Mouse (Mus musculus): Measurements from ENCODE around the gene Cryba1. TPM values are rescaled to one million over a fixed set of nuclear protein-coding genes. Genes with fewer than 3 reads are reported as not detected.
A peak's percentile ranks its signal among the peaks of the same experiment; 100 is the strongest.

The Cryba1 gene
- polyA plus RNA-seq, 2 experiments: not detected

GRCm38 (mm10) chr11:77766351-77767001, 41.4 kb upstream of the Cryba1 start:
- Histone ChIP-seq H3K9ac (replicated peaks) (peak overlapping the region; percentile 79), H3K36me3 (replicated peaks; ENCODE audit: control insufficient read depth, insufficient read depth, low read depth) (no peaks in the 10 kb centered on the region), H3K4me2 (ENCODE audit: low read depth) (peak overlapping the region; percentile 99), H3K27ac (peak overlapping the region; percentile 71), H3K9me3 (ENCODE audit: control insufficient read depth, low read length) (no peaks in the 10 kb centered on the region), H3K27me3 (ENCODE audit: control insufficient read depth, insufficient read depth, low read length) (no peaks in the 10 kb centered on the region), H3K4me3 (ENCODE audit: insufficient read depth in 1 of 2, low read depth in 2 of 2, low read length in 2 of 2) (peak overlapping the region; percentile 51 to 64), H3K4me1 (replicated peaks; ENCODE audit: control insufficient read depth in 2 of 2, insufficient read depth in 2 of 2, low read length in 1 of 2) (peaks cover 51 to 56% of the 10 kb centered on the region in 2 experiments)
- DNase-seq (ENCODE audit: low read depth in 3 of 3, low spot score in 3 of 3) (no peak), ATAC-seq (ENCODE audit: insufficient read depth) (peak; percentile 50)
- 1% methylated on average over 35 of the region's 35 CpGs for WGBS (ENCODE audit: insufficient replicate concordance)
- TF ChIP-seq CTCF (IDR thresholded peaks at IDR 0.05; ENCODE audit: low read depth) (peak; percentile 91), EP300 (IDR thresholded peaks at IDR 0.05; ENCODE audit: low read depth) (no peak)

- ATAC-seq (ENCODE audit: insufficient read depth): no peak
- Histone ChIP-seq H3K27ac (peak overlapping the region; percentile 87), H3K36me3 (replicated peaks; ENCODE audit: control insufficient read depth, insufficient read depth, low read depth) (no peaks in the 10 kb centered on the region), H3K9ac (replicated peaks) (peak overlapping the region; percentile 79), H3K9me3 (ENCODE audit: control insufficient read depth, low read length) (no peaks in the 10 kb centered on the region), H3K4me2 (ENCODE audit: low read depth) (peak overlapping the region; percentile 99), H3K27me3 (ENCODE audit: control insufficient read depth, insufficient read depth, low read length) (no peaks in the 10 kb centered on the region), H3K4me3 (ENCODE audit: insufficient read depth in 1 of 2, low read depth in 2 of 2, low read length in 2 of 2) (peak overlapping the region; percentile 33 to 64), H3K4me1 (replicated peaks; ENCODE audit: control insufficient read depth in 2 of 2, insufficient read depth in 2 of 2, low read length in 1 of 2) (peaks cover 42 to 51% of the 10 kb centered on the region in 2 experiments)
- WGBS (ENCODE audit: insufficient replicate concordance): 19% methylated on average over 4 of the region's 4 CpGs
- TF ChIP-seq CTCF (IDR thresholded peaks at IDR 0.05; ENCODE audit: low read depth) (no peak), EP300 (IDR thresholded peaks at IDR 0.05; ENCODE audit: low read depth) (no peak)
- DNase-seq (ENCODE audit: low read depth in 3 of 3, low spot score in 3 of 3): no peak
Measured at GRCm38 (mm10) chr11:77765459-77765777, 40.3 kb upstream of the Cryba1 start.

- H3K27me3 ChIP-seq (ENCODE audit: control insufficient read depth, insufficient read depth, low read length): no peaks in the 10 kb centered on the region
- peaks cover 37 to 46% of the 10 kb centered on the region in 2 experiments for H3K4me1 ChIP-seq (replicated peaks; ENCODE audit: control insufficient read depth in 2 of 2, insufficient read depth in 2 of 2, low read length in 1 of 2)
- H3K4me3 ChIP-seq (ENCODE audit: insufficient read depth in 1 of 2, low read depth in 2 of 2, low read length in 2 of 2): peak overlapping the region; percentile 76 to 91
- no peaks in the 10 kb centered on the region for H3K36me3 ChIP-seq (replicated peaks; ENCODE audit: control insufficient read depth, insufficient read depth, low read depth)
- 44% methylated on average over 9 of the region's 9 CpGs for WGBS (ENCODE audit: insufficient replicate concordance)
- ATAC-seq (ENCODE audit: insufficient read depth) (no peak), DNase-seq (ENCODE audit: low read depth in 3 of 3, low spot score in 3 of 3) (no peak)
- peak overlapping the region; percentile 88 for H3K9ac ChIP-seq (replicated peaks)
- H3K27ac ChIP-seq: peak overlapping the region; percentile 87
- no peaks in the 10 kb centered on the region for H3K9me3 ChIP-seq (ENCODE audit: control insufficient read depth, low read length)
- TF ChIP-seq CTCF (IDR thresholded peaks at IDR 0.05; ENCODE audit: low read depth) (no peak), EP300 (IDR thresholded peaks at IDR 0.05; ENCODE audit: low read depth) (no peak)
- H3K4me2 ChIP-seq (ENCODE audit: low read depth): peak overlapping the region; percentile 99
Measured at GRCm38 (mm10) chr11:77764694-77765458, 39.8 kb upstream of the Cryba1 start.

GRCm38 (mm10) chr11:77763673-77764340, 38.7 kb upstream of the Cryba1 start:
- Histone ChIP-seq H3K9me3 (ENCODE audit: control insufficient read depth, low read length) (no peaks in the 10 kb centered on the region), H3K4me3 (ENCODE audit: insufficient read depth in 1 of 2, low read depth in 2 of 2, low read length in 2 of 2) (peak overlapping the region; percentile 76 to 91), H3K9ac (replicated peaks) (peak overlapping the region; percentile 88), H3K4me1 (replicated peaks; ENCODE audit: control insufficient read depth in 2 of 2, insufficient read depth in 2 of 2, low read length in 1 of 2) (peaks cover 29 to 37% of the 10 kb centered on the region in 2 experiments), H3K36me3 (replicated peaks; ENCODE audit: control insufficient read depth, insufficient read depth, low read depth) (no peaks in the 10 kb centered on the region), H3K4me2 (ENCODE audit: low read depth) (peak overlapping the region; percentile 99), H3K27ac (peak overlapping the region; percentile 87), H3K27me3 (ENCODE audit: control insufficient read depth, insufficient read depth, low read length) (no peaks in the 10 kb centered on the region)
- TF ChIP-seq CTCF (IDR thresholded peaks at IDR 0.05; ENCODE audit: low read depth) (peak; percentile 17; the same call in 1 of the 2 replicates), EP300 (IDR thresholded peaks at IDR 0.05; ENCODE audit: low read depth) (no peak)
- ATAC-seq (ENCODE audit: insufficient read depth) (peak; percentile 61), DNase-seq (ENCODE audit: low read depth in 3 of 3, low spot score in 3 of 3) (peak in 1 of 3 experiments; percentile 57)
- under 1% methylated on average over 26 of the region's 26 CpGs for WGBS (ENCODE audit: insufficient replicate concordance)

All from liver, embryonic 14.5 days (tissue).